Mouse (Mus musculus) telencephalon, adult 2 months (tissue): Measurements from ENCODE around the gene Ltb.
A peak's percentile ranks its signal among the peaks of the same experiment; 100 is the strongest.
"Not testable (repeated sequence)": the region's sequence is repeated elsewhere in the genome, so short reads cannot be mapped to it uniquely, and the experiment has no call there.

Source experiments
- DNase-seq: peaks from one replicate; pipeline ENCODE4 v3.0.0-alpha.2; 2011; ENCODE audit warnings: low read depth, low spot score

Ltb gene

DNA sequence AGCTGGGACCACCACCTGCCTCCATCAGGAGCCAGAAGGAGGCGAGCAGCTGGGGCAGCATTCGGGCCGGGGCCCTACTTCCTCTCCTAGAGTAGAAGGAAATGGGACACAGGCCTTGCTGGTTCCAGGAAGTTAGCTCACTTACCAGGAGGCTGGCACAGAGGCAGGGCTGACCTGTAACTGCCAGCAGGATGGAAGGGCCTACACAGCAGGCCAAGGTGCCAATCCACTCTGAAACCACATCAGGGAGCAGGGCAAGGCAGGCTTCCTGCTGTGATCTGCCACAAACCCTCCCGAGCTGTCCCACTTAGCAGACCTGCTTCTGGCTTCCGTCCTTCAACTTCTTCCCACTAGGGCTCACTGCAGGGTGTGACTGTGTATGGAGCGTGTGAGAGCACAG lies 28.1 kb downstream of the Ltb start:
- DNase-seq = no peak

DNA sequence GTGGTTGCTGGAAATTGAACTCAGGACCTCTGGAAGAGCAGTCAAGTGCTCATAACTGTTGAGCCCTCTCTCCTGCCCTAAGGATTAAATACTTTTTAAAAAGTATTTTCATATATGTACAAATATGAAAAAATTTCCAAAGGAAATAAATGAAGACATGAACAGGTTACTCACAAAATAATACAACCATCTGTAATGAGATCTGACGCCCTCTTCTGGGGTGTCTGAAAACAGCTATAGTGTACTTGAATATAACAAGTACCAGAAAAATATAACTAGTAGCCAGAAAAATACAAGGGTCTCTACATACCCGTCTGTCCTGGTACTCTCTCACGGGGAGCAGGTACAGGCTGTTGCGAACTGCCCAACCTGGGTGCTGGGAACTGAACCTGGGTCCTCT lies 30.4 kb downstream of the Ltb start:
- DNase-seq = no peak

DNA sequence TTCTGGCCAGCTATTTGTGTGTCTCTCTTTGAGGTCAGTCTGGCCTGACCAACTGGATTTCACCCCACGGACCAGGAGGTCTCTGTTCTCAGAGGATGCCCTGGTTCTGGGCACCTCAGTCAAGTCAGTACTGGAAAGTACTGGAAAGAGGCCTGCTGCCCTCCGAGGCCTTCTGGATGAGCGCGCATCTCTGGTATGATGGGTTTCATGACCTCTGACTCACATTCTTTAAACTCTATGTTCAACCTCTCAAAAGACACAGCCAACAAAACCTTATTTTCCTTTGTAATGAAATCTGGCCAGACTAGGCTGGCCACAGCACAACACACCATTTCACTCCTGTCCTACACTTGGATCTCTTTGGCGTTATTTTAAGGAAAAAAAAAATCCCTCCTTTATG lies 31.2 kb downstream of the Ltb start:
- DNase-seq = no peak

DNA sequence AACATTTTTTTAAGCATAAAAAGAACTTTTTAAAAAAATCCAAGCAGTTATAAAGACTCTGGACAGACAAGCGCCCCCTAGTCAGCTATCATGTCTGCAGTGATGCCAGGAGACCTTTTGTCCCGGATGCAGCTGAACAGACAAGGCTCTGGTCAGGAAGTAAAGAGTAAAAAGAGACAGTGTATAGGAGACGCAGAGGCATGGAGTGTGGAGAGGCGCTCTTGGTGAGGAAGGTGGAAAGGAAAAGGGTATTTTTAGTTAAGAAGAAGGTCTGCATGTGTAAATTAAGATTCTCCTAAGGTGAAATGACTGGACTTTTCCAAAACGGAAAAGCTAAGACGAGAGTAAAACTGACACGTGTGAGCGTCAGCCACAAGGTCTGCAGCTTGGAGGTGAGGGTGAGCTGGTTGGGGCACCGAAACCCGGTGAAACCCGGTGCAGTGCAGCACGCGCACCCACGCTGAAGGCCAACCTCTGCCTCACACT lies 32.4 kb downstream of the Ltb start:
- DNase-seq = no peak

DNA sequence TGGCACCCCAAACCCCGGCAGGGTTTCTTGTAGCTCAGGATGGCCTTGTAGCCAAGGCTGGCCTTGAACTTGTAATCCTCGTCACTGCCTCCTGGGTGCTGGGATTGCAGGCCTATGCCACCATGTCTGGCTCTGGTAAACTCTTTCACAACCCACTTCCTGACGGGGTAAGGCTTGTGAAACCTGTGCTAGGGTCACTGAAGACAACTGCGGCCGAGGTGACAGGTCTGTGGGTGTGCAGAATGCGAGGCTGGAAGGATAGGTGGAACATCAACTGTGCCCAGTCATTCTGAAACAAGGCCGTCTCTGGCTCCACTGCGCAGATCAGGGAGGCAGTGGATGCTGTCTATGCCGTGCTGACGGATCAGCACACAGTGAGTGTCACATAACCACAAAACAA lies 36.8 kb downstream of the Ltb start:
- no peak for DNase-seq

DNA sequence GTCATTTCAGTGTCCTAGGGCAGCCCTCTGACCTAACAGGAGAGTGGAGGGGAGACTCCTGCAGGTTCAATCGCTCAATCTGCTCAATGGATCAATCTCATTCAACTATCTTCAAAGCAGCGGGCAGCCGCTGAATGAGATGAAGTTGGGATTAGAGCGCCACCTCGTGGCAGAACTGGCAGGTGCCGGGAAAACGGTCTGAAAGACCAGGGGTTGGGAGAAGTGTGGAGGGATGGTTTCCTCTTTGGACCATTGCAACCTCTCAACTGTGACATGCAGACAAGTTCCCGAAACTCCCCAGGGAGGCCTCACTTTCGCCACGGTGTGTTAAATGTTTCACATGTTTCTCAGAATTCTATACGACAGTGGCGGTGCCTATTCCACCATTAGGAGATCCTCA lies 37.8 kb downstream of the Ltb start:
- DNase-seq = no peak

DNA sequence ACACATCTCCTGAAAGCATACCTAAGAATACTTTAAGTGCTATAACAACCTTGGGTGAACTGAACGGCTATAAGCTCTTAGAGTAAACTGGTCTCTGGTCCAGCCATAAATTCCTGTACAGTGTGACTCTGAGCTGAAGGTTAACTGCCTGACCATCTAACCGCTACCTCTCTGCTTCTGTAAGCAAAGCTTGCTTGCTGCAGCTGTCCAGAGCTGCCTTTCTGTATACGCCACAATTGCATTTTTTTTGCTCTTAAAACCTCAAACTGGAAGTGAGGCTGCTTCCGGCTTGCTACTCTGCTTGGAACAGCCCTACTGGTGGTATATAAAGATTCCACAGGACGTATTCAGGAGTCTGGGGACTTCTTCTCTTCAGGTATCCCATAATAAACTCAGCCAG lies 38.4 kb downstream of the Ltb start:
- no peak for DNase-seq

DNA sequence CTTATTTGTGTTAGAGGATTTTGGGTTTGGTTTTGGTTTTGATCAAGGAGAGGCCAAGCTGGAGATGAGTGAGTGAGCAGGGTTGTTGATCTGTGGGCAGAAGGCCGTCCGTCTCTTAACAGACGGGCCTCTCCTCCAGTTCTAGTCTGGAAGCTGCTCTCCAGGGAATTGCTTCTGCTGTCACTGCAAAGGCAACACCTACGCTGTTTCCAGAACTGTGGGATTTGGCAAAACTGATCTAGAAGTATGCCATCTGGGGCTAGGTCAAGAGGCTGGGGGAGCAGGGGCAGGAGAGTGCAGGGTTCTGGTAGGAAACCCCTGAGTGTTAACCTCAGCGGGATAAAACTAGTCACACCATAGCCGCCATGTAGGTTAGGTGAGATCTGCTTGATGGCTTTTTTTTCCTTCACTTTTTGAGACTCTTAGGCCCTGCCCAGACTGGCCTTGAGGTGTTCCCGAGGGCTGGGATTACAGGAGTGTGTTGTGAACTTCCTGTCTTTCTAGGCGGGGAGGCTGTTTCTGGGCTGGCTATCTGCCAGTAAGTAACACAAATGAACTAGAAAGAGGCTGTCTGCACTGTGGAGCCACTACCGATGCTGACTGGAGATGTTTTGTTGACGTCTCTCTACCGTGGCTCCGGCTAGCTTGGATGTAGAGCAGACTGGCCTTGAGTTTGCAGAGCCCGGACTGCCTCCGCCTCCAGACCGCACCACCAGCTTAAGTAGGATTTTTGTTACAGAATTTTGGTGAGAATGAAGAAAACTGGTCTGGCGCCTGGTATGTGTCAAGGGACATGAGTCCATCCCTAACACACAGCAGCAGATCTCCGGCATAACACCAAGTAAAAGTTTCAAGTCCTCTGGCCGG lies 39.1 kb downstream of the Ltb start, which contains the start of gene Atp6v1g2:
Atp6v1g2 (plus strand) TSS at position 547 of the 867 bp plus-strand sequence.
- DNase-seq = no peak

DNA sequence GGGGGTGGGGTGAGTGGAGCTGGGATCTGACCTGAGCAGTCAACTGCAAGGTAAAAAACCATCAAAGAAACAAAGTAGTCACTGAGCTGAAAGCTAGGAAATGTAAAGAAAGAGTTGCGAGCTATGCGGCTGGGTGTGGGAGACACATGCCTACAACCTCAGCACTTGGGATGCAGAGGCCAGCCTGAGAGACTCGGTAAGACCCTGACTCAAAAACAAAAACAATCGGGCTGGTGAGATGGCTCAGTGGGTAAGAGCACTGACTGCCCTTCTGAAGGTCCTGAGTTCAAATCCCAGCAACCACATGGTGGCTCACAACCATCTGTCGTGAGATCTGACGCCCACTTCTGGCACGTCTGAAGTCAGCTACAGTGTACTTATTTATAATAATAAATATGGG lies 39.9 kb downstream of the Ltb start:
- not testable (repeated sequence) for DNase-seq

DNA sequence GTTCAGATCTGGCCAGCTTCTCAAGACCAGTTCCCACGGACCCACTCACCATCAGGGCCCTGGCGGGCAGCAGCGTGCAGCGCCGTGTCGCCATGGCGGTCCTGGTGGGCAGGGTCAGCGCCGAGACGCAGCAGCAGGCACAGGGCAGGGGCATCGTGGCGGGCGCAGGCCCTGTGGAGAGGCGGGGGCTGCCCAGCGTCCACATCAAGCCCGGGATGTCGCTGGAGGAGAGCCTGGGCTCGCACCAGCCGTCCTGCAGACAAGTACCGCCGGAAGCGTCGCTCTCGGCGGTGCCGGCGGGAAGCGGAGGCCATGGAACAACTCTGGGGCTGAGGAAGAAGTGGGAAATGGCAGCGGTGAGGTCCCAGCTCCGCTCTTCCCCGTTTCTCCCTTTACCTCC lies 40.7 kb downstream of the Ltb start:
- DNase-seq = no peak

DNA sequence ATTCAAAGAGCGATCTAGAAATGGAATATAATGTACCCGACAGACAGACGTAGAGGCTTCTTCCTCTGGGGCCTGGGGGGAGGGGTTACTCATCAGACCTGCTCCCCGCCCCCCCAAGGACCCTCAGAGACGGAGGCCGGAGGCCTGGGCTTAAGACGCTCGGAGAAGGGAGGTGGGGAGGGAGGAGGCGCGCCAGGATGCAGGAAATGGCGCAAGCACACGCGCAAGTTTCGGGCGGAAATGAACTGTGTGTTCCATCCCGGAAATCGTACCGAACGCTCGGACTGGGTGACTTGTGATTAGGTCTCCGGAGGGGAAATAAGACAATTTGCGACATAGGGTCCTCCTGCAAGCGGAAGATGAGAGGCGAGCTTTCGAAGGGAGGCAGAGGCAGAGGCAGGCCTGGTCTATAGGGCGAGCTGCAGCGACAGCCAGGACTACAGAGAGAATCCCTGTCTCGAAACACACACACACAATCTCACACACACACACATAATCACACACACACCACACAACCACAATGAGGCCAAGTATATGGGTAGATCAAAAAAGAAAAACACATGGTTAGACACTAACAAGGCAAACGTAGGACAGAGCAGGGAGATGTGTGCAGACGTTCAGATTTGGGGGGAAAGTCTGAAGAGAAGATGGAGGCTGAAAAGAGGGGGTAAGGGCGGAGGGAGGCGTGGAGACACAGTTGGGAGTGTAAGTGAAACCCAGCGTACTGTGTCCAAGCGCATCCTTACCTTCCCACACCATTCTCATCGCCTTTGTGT lies 41.6 kb downstream of the Ltb start, which contains the start of gene Nfkbil1:
Nfkbil1 (minus strand) TSS at position 179 of the 776 bp plus-strand sequence.
- DNase-seq = peak; percentile 98

DNA sequence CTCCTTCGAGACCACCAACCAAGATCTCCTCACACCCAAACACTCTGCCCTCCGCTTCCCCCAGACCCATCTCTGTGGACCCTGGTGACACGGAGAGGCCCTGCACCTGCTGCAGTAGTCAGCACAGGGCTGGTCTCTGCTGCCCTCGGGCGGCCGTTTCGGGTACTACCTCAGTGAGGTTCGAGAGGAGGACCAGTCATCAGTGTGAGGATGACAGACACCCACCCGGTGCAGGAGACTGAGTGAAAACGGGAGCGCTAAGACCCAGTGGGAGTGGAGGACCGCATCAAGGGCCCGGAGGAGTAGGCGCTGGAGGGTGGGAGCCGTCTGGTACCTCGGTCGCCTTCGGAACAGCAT lies 42.1 kb downstream of the Ltb start:
- DNase-seq = peak; percentile 91

DNA sequence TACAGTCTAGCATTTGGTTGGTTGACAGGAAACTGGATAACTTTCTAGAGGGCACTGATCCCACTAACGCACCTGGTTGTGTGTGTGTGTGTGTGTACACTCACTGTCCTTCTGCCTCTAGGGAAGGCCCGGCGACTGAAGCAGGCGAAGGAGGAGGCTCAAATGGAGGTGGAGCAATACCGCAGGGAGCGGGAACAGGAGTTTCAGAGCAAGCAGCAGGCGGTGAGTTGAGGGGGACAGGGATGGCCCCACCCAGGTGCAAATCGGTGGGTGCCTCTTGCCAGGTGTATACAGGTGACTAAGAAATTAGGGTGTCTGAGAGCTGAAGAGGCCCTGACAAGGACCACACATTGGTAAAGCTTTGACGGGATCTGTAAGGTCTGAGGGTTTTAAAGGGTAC lies 42.8 kb downstream of the Ltb start:
- no peak for DNase-seq

DNA sequence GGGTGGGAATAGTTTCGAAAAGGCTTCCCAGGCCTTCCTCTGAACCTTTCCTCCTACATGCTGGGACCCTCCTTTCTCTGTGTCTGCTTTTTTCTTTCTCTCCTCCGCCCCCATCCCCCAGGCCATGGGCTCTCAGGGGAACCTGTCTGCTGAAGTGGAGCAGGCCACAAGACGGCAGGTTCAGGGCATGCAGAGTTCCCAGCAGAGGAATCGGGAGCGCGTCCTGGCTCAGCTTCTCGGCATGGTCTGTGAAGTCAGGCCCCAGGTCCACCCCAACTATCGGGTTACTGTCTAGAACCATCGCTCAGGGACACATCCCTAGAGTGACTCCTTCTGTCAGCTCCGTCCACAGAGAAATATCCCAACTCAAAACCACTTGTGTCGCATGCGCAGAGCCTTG lies 43.3 kb downstream of the Ltb start:
- no peak for DNase-seq

DNA sequence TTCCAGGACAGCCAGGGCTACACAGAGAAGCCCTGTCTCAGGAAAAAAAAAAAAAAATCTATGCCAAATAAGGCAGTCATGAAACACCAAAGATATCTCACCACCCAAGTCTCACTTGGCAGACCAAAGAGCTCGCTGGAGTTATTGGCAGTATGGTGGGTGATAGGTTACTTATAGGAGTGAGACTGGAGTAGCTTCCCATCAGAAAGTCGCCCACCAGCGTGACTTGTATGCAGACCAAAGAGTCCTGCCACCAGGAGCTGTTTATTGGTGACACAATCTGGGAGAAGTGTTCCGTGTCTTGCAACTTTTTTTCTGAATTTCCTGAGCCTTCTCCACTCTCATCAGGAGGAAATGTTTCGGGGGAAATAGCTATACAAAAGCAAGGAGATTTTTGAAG lies 45.5 kb downstream of the Ltb start:
- no peak for DNase-seq

DNA sequence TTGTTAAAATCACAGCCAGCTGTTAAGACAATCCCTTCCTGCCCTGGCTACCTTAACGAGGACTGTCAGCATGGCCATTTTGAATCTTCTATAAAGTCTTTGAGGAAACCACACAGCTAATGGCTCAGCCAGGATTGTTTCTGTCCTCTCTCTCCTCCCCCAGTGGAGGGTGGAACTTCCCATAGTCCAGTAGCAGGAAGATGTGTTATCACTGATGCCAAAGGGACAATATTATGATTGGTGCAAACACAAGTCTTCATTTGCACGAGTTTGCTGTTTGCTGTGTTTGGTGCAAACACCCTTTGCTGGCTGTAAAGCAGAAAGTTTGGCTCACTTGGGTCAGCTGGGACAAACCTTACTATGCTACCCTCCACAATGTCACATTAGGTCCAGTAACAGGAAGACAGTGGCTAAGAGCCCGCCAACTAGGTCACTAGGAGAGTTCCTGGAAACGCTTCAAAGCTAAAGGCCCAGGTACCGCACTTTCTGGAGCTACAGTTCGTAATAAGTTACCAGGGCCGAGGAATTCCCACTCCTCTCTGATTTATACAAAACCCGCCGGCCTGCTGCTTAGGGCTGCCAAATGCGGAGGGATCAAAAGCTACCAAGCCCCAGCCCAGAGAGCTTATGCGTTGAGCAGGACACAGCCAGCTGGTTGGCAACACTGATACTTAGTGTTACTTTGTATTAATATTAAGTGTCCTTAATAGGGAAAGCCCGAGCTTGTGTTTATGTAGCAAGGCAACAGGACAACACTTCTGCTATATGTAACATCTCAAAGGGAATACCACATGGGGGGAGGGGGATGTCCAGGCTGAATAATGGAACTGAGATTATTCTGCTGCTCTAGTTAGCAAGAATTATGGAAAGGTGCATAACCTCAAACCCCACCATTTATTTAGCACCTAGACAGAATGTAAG lies 46.4 kb downstream of the Ltb start:
- DNase-seq = no peak

DNA sequence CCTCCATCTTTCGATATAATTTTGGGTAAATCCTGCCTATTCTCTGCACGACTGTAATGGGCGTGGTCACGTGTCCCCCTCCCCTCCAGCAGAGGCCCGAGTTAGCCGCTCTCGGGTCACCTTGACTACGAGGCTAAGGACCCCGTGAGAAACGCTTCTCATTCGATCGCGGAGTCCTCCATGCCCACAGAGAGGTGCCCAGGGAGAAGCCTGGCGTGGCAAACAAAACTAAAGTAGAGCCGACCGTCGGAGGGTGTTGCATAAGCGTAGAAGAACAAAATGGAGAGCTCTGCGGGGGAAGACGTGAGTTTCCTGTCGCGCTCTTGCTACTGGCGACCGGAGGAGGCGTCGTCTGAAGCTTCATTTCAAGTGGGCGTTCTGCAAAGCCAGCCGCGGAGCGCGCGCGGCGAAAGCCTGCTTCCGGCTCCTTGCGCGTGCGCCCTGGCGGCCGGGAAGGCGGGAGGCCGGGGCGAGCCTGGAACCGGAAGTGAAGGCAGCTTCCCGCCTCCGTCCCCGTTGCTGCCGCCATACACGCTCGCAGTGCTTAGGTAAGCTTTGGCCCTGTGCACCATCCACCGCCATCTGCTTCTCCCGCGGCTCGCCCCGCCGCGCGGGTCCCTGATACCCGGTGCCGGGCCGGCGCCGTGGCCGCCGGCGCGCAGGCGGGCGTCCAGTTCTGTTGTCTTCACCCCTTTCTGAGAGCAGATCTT lies 47.2 kb downstream of the Ltb start, which contains the start of gene Ddx39b:
Ddx39b (plus strand) TSS at position 442 of the 710 bp plus-strand sequence.
- DNase-seq = peak; percentile 97

DNA sequence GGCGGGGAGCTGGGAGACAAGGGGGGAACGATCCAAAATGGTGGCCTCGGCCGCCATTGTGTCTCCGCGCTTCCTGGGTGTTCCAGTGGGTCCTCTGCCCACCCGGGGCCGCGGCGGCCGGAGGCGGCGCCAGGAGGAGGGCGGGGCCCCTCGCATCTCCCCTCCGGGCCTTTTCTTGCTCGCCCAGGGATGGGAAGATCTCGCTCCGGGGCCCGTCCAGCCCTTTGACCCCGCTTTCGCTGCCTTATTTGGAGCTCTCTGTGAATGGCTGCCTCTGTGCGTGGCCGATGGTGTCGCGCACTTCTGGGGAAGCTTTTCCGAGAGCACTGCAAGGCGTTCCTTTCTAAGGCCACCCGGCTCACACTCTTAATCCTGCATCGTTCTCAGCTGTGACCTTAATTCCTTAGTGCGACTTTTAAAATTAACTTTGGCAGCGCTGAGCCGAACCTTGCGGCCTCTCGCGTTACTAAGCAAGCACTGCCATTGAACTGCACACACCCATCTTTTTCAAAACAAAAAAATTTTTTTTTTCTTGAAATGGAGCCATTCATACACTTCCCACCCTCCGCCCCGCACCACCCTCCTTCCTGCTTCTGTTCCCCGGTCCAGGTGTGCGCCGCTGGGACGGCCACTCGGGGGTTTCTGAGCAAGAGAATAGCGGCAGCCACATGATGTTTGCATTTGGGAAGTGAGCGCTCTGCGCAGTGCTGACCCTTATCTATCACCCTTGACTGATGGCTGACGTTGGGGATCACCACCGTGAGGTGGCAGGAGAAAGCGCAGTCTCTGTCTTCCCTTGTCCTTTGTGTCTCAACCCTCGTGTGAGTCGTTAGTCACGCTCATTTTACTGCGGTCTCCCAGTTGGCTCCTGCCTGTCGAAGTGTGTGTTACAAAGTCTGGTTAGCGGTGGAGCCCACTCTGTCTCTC lies 48.0 kb downstream of the Ltb start:
- DNase-seq = no peak

DNA sequence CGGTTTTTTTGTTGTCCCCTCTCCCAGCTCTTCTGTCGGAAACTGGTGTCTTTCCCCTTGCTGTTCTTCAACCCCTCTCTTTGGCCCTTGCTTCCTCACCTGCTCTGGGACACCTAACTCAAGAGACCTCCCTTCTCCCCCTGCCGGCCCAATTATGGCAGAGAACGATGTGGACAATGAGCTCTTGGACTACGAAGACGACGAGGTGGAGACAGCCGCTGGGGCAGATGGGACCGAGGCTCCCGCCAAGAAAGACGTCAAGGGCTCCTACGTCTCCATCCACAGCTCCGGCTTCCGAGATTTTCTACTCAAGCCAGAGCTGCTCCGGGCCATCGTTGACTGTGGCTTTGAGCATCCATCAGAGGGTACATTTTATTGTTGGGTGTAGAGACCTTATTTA lies 48.8 kb downstream of the Ltb start:
- no peak for DNase-seq

DNA sequence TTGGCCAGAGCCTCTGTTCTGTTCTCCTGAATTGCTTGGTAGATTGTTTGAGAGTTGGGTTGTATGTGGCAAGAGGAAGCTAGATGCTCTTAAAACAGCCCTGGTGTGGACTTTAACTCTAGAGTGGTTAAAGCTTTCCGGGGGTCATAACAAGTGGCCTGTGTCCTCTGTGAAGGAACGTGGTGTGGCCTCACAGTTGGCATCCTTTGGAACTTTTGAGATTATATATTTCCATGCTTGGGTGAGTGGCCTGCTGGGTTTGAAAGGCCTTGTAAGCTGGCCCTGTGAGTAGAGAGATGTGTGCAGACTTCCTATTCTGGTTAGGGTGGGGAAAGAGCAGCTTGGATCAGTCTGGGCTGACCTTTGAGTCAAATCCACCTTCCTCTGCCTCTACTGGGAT lies 50.8 kb downstream of the Ltb start:
- no peak for DNase-seq
